Mouse (Mus musculus) kidney, embryonic 14.5 days (tissue): ENCODE results near the gene Dolk. TPM values are rescaled to one million over a fixed set of nuclear protein-coding genes. Genes with fewer than 3 reads are reported as not detected.

ENCODE experiments used
- ATAC-seq: fragments of 200-750 bp; cut with Nextera tagmentation; 2 replicates; pipeline ENCODE4 v1.8.0; 2017; ENCODE audit warnings: moderate number of reproducible peaks, mild to moderate bottlenecking, moderate TSS enrichment, moderate library complexity; ENCODE audit not compliant: low FRiP score, low TSS enrichment
- H3K27ac ChIP-seq: fragments of 300-500 bp; sonication (generic); 2 replicates; pipeline ENCODE4 v1.5.1; 2014; ENCODE audit warnings: low read depth, mild to moderate bottlenecking, low read length, moderate library complexity, mixed read lengths
- H3K27me3 ChIP-seq: fragments of 300-500 bp; sonication (generic); 2 replicates; pipeline ENCODE4 v1.6.1; 2014; ENCODE audit warnings: mild to moderate bottlenecking, low read length; ENCODE audit not compliant: control insufficient read depth, insufficient read depth
- H3K36me3 ChIP-seq: fragments of 300-500 bp; sonication (generic); 2 replicates; pipeline ENCODE4 v1.6.1; 2014; ENCODE audit warnings: low read length, mixed read lengths; ENCODE audit not compliant: control insufficient read depth, insufficient read depth
- H3K4me1 ChIP-seq: fragments of 300-500 bp; sonication (generic); 2 replicates; pipeline ENCODE4 v1.6.1; 2014; ENCODE audit warnings: low read length, mixed read lengths; ENCODE audit not compliant: control insufficient read depth, insufficient read depth
- H3K4me2 ChIP-seq: fragments of 300-500 bp; sonication (generic); replicated peaks from 2 replicates; pipeline ENCODE4 v1.6.1; 2014; ENCODE audit warnings: low read depth, mild to moderate bottlenecking, low read length
- H3K4me3 ChIP-seq: fragments of 300-500 bp; sonication (generic); 2 replicates; pipeline ENCODE4 v1.5.1; 2014; ENCODE audit warnings: mild to moderate bottlenecking, low read length
- H3K9ac ChIP-seq: fragments of 300-500 bp; sonication (generic); 2 replicates; pipeline ENCODE4 v1.6.1; 2014; ENCODE audit warnings: low read depth, mild to moderate bottlenecking, low read length, moderate library complexity
- H3K9me3 ChIP-seq: fragments of 300-500 bp; sonication (generic); 2 replicates; pipeline ENCODE4 v1.6.1; 2016; ENCODE audit warnings: low read length; ENCODE audit not compliant: control insufficient read depth
- WGBS: fragments of 180-500 bp; shearing (Covaris S2); extraction: QIAGEN DNeasy Blood & Tissue Kit; methylation state at CpG from one replicate; pipeline ENCODE4 v1.1.7; 2014; 5-methylcytosine and 5-hydroxymethylcytosine counted together
- polyA plus RNA-seq: library from polyadenylated mRNA; unstranded; fragments of >200 nt; fragmentation: Nextera tagmentation; extraction: Ambion mirVana; gene quantifications from 2 replicates; pipeline ENCODE4 v1.2.1, GENCODE M21; 2014

The Dolk gene
- polyA plus RNA-seq, 1 experiment from 2014 or later, result 34.4 TPM

GRCm38 (mm10) chr2:30264671-30265519 lies 21.2 kb downstream of the Dolk start:
- 69% methylated on average over 7 of the region's 7 CpGs for WGBS
- Histone ChIP-seq H3K4me1 (peaks cover 23% of the 10 kb centered on the region), H3K4me3 (no peak overlapping the region), H3K27ac (peak overlapping the region; percentile 90), H3K9ac (0 out of 2 replicates have a peak overlapping the region, but pooled peaks have one; percentile 28), H3K27me3 (no peaks in the 10 kb centered on the region), H3K9me3 (no peaks in the 10 kb centered on the region), H3K36me3 (peaks cover 44% of the 10 kb centered on the region), H3K4me2 (no peak overlapping the region)
- ATAC-seq, result peak; percentile 32; the same call in 1 of the 2 replicates

GRCm38 (mm10) chr2:30263811-30264210 lies 22.3 kb downstream of the Dolk start:
- Histone ChIP-seq H3K4me1 (peaks cover 23% of the 10 kb centered on the region), H3K27ac (no peak overlapping the region), H3K36me3 (peaks cover 49% of the 10 kb centered on the region), H3K27me3 (no peaks in the 10 kb centered on the region), H3K9ac (no peak overlapping the region), H3K4me3 (no peak overlapping the region), H3K4me2 (no peak overlapping the region), H3K9me3 (no peaks in the 10 kb centered on the region)
- 85% methylated on average over 6 of the region's 6 CpGs for WGBS
- no peak for ATAC-seq

GRCm38 (mm10) chr2:30262840-30263441 lies 23.2 kb downstream of the Dolk start:
- Histone ChIP-seq H3K4me2 (no peak overlapping the region), H3K36me3 (peaks cover 55% of the 10 kb centered on the region), H3K4me1 (peaks cover 23% of the 10 kb centered on the region), H3K27ac (no peak overlapping the region), H3K9ac (no peak overlapping the region), H3K4me3 (no peak overlapping the region), H3K27me3 (no peaks in the 10 kb centered on the region), H3K9me3 (no peaks in the 10 kb centered on the region)
- ATAC-seq, result no peak
- 57% methylated on average over 4 of the region's 4 CpGs for WGBS

DNA sequence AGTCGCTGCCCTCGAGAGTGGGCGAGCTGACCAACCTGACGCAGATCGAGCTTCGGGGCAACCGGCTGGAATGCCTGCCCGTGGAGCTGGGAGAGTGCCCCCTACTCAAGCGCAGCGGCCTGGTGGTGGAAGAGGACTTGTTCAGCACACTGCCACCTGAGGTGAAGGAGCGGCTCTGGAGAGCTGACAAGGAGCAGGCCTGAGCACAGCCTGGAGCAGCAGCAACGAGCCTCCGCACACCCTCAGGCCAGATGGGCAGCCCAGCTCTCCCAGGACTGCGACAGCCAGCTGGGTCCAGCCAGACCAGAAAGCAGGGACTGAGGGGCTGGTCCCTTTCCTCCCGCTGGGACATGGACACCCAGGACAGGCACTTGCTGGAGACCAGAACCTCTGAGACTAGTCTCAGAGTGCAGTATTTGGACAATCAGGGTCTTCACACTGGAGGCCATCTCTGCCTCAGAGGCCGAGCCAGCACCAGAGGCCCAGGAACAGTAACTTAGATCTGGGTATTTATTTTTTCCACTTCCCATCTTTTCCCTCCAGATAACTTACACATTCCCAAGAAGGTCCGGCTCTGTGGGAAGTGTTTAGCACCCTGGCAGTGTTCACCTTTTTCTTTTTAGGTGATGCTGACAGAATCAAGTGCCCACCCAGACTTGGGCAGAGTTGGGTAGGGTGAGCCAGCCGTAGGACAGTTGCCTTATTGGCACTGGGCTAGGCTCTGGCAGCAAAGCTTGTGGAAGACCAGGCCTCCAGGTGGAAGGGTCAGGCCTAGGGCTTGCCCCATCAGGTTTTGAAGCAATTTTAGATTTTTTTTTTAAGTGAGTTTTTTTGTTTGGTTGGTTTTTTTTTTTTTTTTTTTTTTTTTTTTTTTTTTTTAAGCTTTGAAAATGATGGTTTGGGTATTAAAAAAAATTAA lies 24.0 kb downstream of the Dolk start:
- WGBS, result 94% methylated on average over 18 of the region's 18 CpGs
- no peak overlapping the region for H3K4me2 ChIP-seq
- peaks cover 23% of the 10 kb centered on the region for H3K4me1 ChIP-seq
- no peak overlapping the region for H3K4me3 ChIP-seq
- H3K9me3 ChIP-seq, result no peaks in the 10 kb centered on the region
- ATAC-seq, result no peak
- H3K9ac ChIP-seq, result no peak overlapping the region
- H3K36me3 ChIP-seq, result peaks cover 63% of the 10 kb centered on the region
- H3K27ac ChIP-seq, result no peak overlapping the region
- H3K27me3 ChIP-seq, result no peaks in the 10 kb centered on the region

GRCm38 (mm10) chr2:30261064-30261736 lies 24.9 kb downstream of the Dolk start:
- H3K4me2 ChIP-seq, result no peak overlapping the region
- ATAC-seq, result no peak
- H3K27me3 ChIP-seq, result no peaks in the 10 kb centered on the region
- H3K4me3 ChIP-seq, result no peak overlapping the region
- no peak overlapping the region for H3K9ac ChIP-seq
- H3K27ac ChIP-seq, result no peak overlapping the region
- peaks cover 73% of the 10 kb centered on the region for H3K36me3 ChIP-seq
- H3K4me1 ChIP-seq, result peaks cover 19% of the 10 kb centered on the region
- H3K9me3 ChIP-seq, result no peaks in the 10 kb centered on the region
- WGBS, result 89% methylated on average over 4 of the region's 4 CpGs

GRCm38 (mm10) chr2:30259131-30260064 lies 26.7 kb downstream of the Dolk start:
- no peak overlapping the region for H3K4me3 ChIP-seq
- H3K36me3 ChIP-seq, result peaks cover 79% of the 10 kb centered on the region
- H3K4me1 ChIP-seq, result peaks cover 3% of the 10 kb centered on the region; the same call in 1 of the 2 replicates
- no peak overlapping the region for H3K27ac ChIP-seq
- no peaks in the 10 kb centered on the region for H3K9me3 ChIP-seq
- no peaks in the 10 kb centered on the region for H3K27me3 ChIP-seq
- H3K9ac ChIP-seq, result no peak overlapping the region
- WGBS, result 88% methylated on average over 15 of the region's 15 CpGs
- no peak for ATAC-seq
- H3K4me2 ChIP-seq, result no peak overlapping the region

DNA sequence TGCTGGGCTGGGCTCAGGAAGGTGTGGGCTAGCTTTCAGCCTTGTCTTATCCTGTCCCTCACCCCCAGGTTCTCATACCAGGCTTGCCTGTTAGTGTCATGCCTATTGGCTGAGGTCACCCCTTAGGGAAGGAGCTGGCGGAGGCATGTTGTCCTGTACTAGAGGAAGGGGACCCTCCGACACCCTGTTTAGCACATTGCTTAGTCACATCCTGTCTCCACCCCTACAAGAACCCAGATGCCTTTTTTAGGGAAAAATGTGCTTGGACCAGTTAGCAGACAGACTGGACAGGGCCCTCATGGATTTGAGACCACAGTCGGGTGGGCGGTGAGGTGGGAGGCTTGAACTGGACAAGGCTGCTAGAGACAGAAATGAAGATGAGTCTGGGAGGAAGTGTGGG lies 27.5 kb downstream of the Dolk start:
- H3K27ac ChIP-seq, result no peak overlapping the region
- 0 out of 2 replicates have a peak, but pooled peaks have one; percentile 24 for ATAC-seq
- H3K4me2 ChIP-seq, result no peak overlapping the region
- no peak overlapping the region for H3K9ac ChIP-seq
- 70% methylated on average over 4 of the region's 4 CpGs for WGBS
- no peak overlapping the region for H3K4me3 ChIP-seq
- no peaks in the 10 kb centered on the region for H3K27me3 ChIP-seq
- no peaks in the 10 kb centered on the region for H3K9me3 ChIP-seq
- H3K4me1 ChIP-seq, result no peaks in the 10 kb centered on the region
- H3K36me3 ChIP-seq, result peaks cover 71% of the 10 kb centered on the region
